Mouse (Mus musculus): ENCODE measurements around the gene Hist1h2bb.

GRCm38 (mm10) chr13:23739069-23739921 lies 7.2 kb upstream of the Hist1h2bb start:
- no peak for TF ChIP-seq GATA1 (IDR thresholded peaks at IDR 0.05; ENCODE audit: borderline replicate concordance, low read length)
- TF ChIP-seq FLI1 (IDR thresholded peaks at IDR 0.05; ENCODE audit: low read length), result no peak

Data from megakaryocyte, embryonic 14.5 days (primary cell).